Mouse (Mus musculus): ENCODE measurements around the gene Nudt22. TPM values are rescaled to one million over a fixed set of nuclear protein-coding genes. Genes with fewer than 3 reads are reported as not detected.
A peak's percentile ranks its signal among the peaks of the same experiment; 100 is the strongest.

Nudt22 gene
- total RNA-seq (2014; rRNA removed): 14.4 and 16.4 TPM in 2 replicates
- polyA plus RNA-seq (2012; rRNA removed): 29.3 and 30.9 TPM in 2 replicates

- DNase-seq (ENCODE audit: extremely low read depth, low read depth, low spot score): peak; percentile 86
- Histone ChIP-seq H3K4me3 (ENCODE audit: insufficient read depth, low read depth, low read length) (peak within 1 kb of the TSS; percentile 64), H3K27ac (replicated peaks; ENCODE audit: insufficient read depth, low read depth, low read length) (peak within 1 kb of the TSS; percentile 81), H3K79me2 (ENCODE audit: control insufficient read depth, insufficient read depth, low read length) (no peaks in the 10 kb centered on the region), H3K4me1 (ENCODE audit: control insufficient read depth, insufficient read depth, low read length) (peaks cover 13% of the 10 kb centered on the region), H3K9ac (ENCODE audit: low read depth, low read length) (peak within 1 kb of the TSS; percentile 76), H3K27me3 (ENCODE audit: control insufficient read depth, insufficient read depth, low read length) (no peaks in the 10 kb centered on the region), H3K36me3 (ENCODE audit: control insufficient read depth, insufficient read depth, low read length) (no peaks in the 10 kb centered on the region)
- under 1% methylated on average over 24 of the region's 24 CpGs for WGBS
- TF ChIP-seq CTCF (IDR thresholded peaks at IDR 0.05; ENCODE audit: low read depth, low read length): no peak
- peak; percentile 66; the same call in 1 of the 2 replicates for TF ChIP-seq POLR2A (IDR thresholded peaks at IDR 0.05; ENCODE audit: extremely low read depth, insufficient read depth, low read length)
Measured at GRCm38 (mm10) chr19:6996006-6996405, at the start of gene Nudt22, which contains the start of gene Trpt1. Gene Nudt22 (minus strand): TSS chr19:6996117. Gene Trpt1 (plus strand): TSS chr19:6996131.

GRCm38 (mm10) chr19:7044706-7045105 is 48.8 kb upstream of the Nudt22 start:
- no peak overlapping the region for H3K9ac ChIP-seq (ENCODE audit: low read depth, low read length)
- WGBS: 82% methylated on average over 4 of the region's 4 CpGs
- TF ChIP-seq CTCF (IDR thresholded peaks at IDR 0.05; ENCODE audit: low read depth, low read length): no peak
- TF ChIP-seq POLR2A (IDR thresholded peaks at IDR 0.05; ENCODE audit: extremely low read depth, insufficient read depth, low read length): no peak
- no peaks in the 10 kb centered on the region for H3K79me2 ChIP-seq (ENCODE audit: control insufficient read depth, insufficient read depth, low read length)
- peaks cover 4% of the 10 kb centered on the region; the same call in 1 of the 2 replicates for H3K4me1 ChIP-seq (ENCODE audit: control insufficient read depth, insufficient read depth, low read length)
- H3K4me3 ChIP-seq (ENCODE audit: insufficient read depth, low read depth, low read length): no peak overlapping the region
- no peaks in the 10 kb centered on the region for H3K36me3 ChIP-seq (ENCODE audit: control insufficient read depth, insufficient read depth, low read length)
- no peak for DNase-seq (ENCODE audit: extremely low read depth, low read depth, low spot score)
- no peak overlapping the region for H3K27ac ChIP-seq (replicated peaks; ENCODE audit: insufficient read depth, low read depth, low read length)
- no peaks in the 10 kb centered on the region for H3K27me3 ChIP-seq (ENCODE audit: control insufficient read depth, insufficient read depth, low read length)

GRCm38 (mm10) chr19:7044279-7044678 is 48.4 kb upstream of the Nudt22 start:
- Histone ChIP-seq H3K36me3 (ENCODE audit: control insufficient read depth, insufficient read depth, low read length) (no peaks in the 10 kb centered on the region), H3K4me3 (ENCODE audit: insufficient read depth, low read depth, low read length) (no peak overlapping the region), H3K27ac (replicated peaks; ENCODE audit: insufficient read depth, low read depth, low read length) (no peak overlapping the region), H3K9ac (ENCODE audit: low read depth, low read length) (no peak overlapping the region), H3K4me1 (ENCODE audit: control insufficient read depth, insufficient read depth, low read length) (peaks cover 4% of the 10 kb centered on the region; the same call in 1 of the 2 replicates), H3K27me3 (ENCODE audit: control insufficient read depth, insufficient read depth, low read length) (no peaks in the 10 kb centered on the region), H3K79me2 (ENCODE audit: control insufficient read depth, insufficient read depth, low read length) (peaks cover 2% of the 10 kb centered on the region; the same call in 1 of the 2 replicates)
- 73% methylated on average over 4 of the region's 4 CpGs for WGBS
- DNase-seq (ENCODE audit: extremely low read depth, low read depth, low spot score): no peak
- TF ChIP-seq POLR2A (IDR thresholded peaks at IDR 0.05; ENCODE audit: extremely low read depth, insufficient read depth, low read length) (no peak), CTCF (IDR thresholded peaks at IDR 0.05; ENCODE audit: low read depth, low read length) (no peak)

- Histone ChIP-seq H3K9ac (ENCODE audit: low read depth, low read length) (no peak overlapping the region), H3K79me2 (ENCODE audit: control insufficient read depth, insufficient read depth, low read length) (peaks cover 11% of the 10 kb centered on the region; the same call in 1 of the 2 replicates), H3K4me3 (ENCODE audit: insufficient read depth, low read depth, low read length) (no peak overlapping the region), H3K4me1 (ENCODE audit: control insufficient read depth, insufficient read depth, low read length) (peaks cover 13% of the 10 kb centered on the region), H3K27ac (replicated peaks; ENCODE audit: insufficient read depth, low read depth, low read length) (no peak overlapping the region), H3K27me3 (ENCODE audit: control insufficient read depth, insufficient read depth, low read length) (no peaks in the 10 kb centered on the region), H3K36me3 (ENCODE audit: control insufficient read depth, insufficient read depth, low read length) (no peaks in the 10 kb centered on the region)
- TF ChIP-seq CTCF (IDR thresholded peaks at IDR 0.05; ENCODE audit: low read depth, low read length): no peak
- no peak for DNase-seq (ENCODE audit: extremely low read depth, low read depth, low spot score)
- 43% methylated on average over 2 of the region's 2 CpGs for WGBS
Measured at GRCm38 (mm10) chr19:7041171-7041570, 45.3 kb upstream of the Nudt22 start.

- WGBS: 23% methylated on average over 13 of the region's 13 CpGs
- TF ChIP-seq CTCF (IDR thresholded peaks at IDR 0.05; ENCODE audit: low read depth, low read length) (no peak), POLR2A (IDR thresholded peaks at IDR 0.05; ENCODE audit: extremely low read depth, insufficient read depth, low read length) (no peak)
- peak; percentile 33 for DNase-seq (ENCODE audit: extremely low read depth, low read depth, low spot score)
- Histone ChIP-seq H3K27ac (replicated peaks; ENCODE audit: insufficient read depth, low read depth, low read length) (peak overlapping the region; percentile 81), H3K4me1 (ENCODE audit: control insufficient read depth, insufficient read depth, low read length) (peaks cover 13% of the 10 kb centered on the region), H3K27me3 (ENCODE audit: control insufficient read depth, insufficient read depth, low read length) (no peaks in the 10 kb centered on the region), H3K79me2 (ENCODE audit: control insufficient read depth, insufficient read depth, low read length) (peaks cover 11% of the 10 kb centered on the region; the same call in 1 of the 2 replicates), H3K9ac (ENCODE audit: low read depth, low read length) (peak overlapping the region; percentile 73), H3K36me3 (ENCODE audit: control insufficient read depth, insufficient read depth, low read length) (no peaks in the 10 kb centered on the region), H3K4me3 (ENCODE audit: insufficient read depth, low read depth, low read length) (peak overlapping the region; percentile 57)
Measured at GRCm38 (mm10) chr19:7040637-7041130, 44.8 kb upstream of the Nudt22 start.

All from liver, adult 2 months (tissue).